Mouse (Mus musculus): ENCODE data around the gene Erf. TPM values are rescaled to one million over a fixed set of nuclear protein-coding genes. Genes with fewer than 3 reads are reported as not detected.

Gene Erf
- polyA plus RNA-seq, 1 experiment = 37.0 TPM

DNA sequence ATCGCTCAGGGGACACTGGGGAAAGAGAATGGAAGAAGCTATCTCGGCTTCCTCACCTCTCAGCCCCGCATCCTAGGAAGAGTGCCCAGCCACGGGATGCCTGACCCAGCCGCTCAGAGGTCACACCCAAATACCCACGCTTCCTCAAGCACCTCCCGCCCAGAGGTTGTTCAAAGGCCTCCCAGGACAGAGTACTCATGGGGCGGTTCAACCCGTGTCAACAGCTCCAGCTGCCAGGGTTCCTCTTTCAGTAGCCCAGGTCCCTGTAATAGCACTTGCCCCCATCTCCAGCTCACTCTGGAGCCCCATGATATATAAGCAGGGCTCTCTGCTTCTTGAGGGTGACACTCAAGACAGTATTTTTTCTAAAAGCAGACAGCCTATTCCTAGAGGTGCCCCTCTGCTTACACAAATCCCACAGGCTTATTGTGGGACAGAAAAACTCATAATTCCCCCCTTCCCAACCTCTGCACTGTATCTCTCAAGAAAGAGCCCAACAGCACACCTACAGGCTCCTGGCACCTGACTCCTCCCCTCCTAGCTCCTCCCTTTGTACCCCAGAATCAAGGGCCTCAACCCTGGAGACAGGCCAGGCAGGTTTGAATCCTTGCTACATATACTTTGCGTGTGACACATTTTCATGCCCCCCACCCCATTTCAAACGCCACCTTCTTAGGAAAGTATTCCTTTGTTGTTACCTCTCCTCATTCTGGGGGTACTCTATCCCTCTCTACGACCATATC is 32.7 kb downstream of the Erf start:
- no peaks in the 10 kb centered on the region for H3K27me3 ChIP-seq (replicated peaks; ENCODE audit: control insufficient read depth, insufficient read depth, low read length)
- 56% methylated on average over 12 of the region's 12 CpGs for WGBS
- no peak for TF ChIP-seq POLR2A (IDR thresholded peaks at IDR 0.05; ENCODE audit: low read depth, low read length)
- no peak for TF ChIP-seq CTCF (conservative IDR thresholded peaks at IDR 0.05; ENCODE audit: insufficient read depth, insufficient read length, low read depth, low read length)
- peaks cover 2% of the 10 kb centered on the region; the same call in 1 of the 2 replicates for H3K36me3 ChIP-seq (ENCODE audit: control insufficient read depth, insufficient read depth, low read length)
- H3K27ac ChIP-seq (ENCODE audit: insufficient read depth, low read depth, low read length) = no peak overlapping the region
- H3K4me1 ChIP-seq (ENCODE audit: control insufficient read depth, insufficient read depth, low read length) = peaks cover 13% of the 10 kb centered on the region
- no peak overlapping the region for H3K4me3 ChIP-seq (ENCODE audit: insufficient read depth, low read depth, low read length)
- DNase-seq = peak; percentile 73

DNA sequence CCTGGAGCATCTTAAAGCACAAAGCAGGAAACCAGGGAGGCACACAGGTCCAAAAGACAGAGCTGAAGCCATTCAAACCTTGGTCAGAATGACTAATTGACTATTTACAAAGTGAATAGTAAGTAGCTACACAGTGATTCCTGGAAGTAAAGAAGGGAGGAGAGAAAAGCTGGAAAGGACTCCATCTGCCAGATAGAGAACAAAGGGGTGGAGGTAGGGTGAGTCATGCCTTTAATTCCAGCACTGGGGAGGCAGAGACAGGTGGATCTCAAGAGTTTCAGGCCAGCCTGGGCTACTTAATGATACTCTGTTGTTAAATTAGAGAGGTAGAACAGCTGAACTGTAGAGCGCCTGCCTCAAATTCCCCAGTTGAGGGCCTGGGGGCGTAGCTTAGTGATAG is 36.4 kb downstream of the Erf start:
- WGBS = 97% methylated on average over 2 of the region's 2 CpGs
- peaks cover 5% of the 10 kb centered on the region for H3K36me3 ChIP-seq (ENCODE audit: control insufficient read depth, insufficient read depth, low read length)
- no peak overlapping the region for H3K27ac ChIP-seq (ENCODE audit: insufficient read depth, low read depth, low read length)
- H3K27me3 ChIP-seq (replicated peaks; ENCODE audit: control insufficient read depth, insufficient read depth, low read length) = no peaks in the 10 kb centered on the region
- H3K4me1 ChIP-seq (ENCODE audit: control insufficient read depth, insufficient read depth, low read length) = peaks cover 4% of the 10 kb centered on the region; the same call in 1 of the 2 replicates
- TF ChIP-seq CTCF (conservative IDR thresholded peaks at IDR 0.05; ENCODE audit: insufficient read depth, insufficient read length, low read depth, low read length) (no peak), POLR2A (IDR thresholded peaks at IDR 0.05; ENCODE audit: low read depth, low read length) (no peak)
- no peak overlapping the region for H3K4me3 ChIP-seq (ENCODE audit: insufficient read depth, low read depth, low read length)
- no peak for DNase-seq

DNA sequence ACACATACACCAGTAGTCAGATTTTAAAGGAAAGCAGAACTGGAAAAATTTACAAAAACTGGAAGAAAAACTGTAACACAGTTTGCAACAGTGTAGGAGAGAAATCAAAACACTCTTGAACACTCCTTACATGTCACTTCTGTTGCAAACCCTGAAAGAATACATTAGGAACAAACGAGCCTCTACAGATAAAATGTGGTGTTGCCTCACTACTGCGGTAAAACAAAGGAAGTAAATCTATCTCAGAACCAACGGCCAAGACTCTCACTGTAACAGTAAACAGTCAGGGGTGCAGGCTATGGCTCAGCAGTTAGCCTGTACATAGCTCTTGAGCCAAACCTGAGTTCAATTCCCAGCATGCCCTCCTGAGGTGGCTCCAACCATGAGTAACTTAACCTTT is 37.5 kb downstream of the Erf start:
- no peaks in the 10 kb centered on the region; the same call in 1 of the 2 replicates for H3K4me1 ChIP-seq (ENCODE audit: control insufficient read depth, insufficient read depth, low read length)
- no peak for TF ChIP-seq POLR2A (IDR thresholded peaks at IDR 0.05; ENCODE audit: low read depth, low read length)
- TF ChIP-seq CTCF (conservative IDR thresholded peaks at IDR 0.05; ENCODE audit: insufficient read depth, insufficient read length, low read depth, low read length) = no peak
- H3K36me3 ChIP-seq (ENCODE audit: control insufficient read depth, insufficient read depth, low read length) = peaks cover 5% of the 10 kb centered on the region
- no peak overlapping the region for H3K27ac ChIP-seq (ENCODE audit: insufficient read depth, low read depth, low read length)
- WGBS = 42% methylated on average over 3 of the region's 3 CpGs
- H3K4me3 ChIP-seq (ENCODE audit: insufficient read depth, low read depth, low read length) = no peak overlapping the region
- no peaks in the 10 kb centered on the region for H3K27me3 ChIP-seq (replicated peaks; ENCODE audit: control insufficient read depth, insufficient read depth, low read length)
- DNase-seq = no peak

DNA sequence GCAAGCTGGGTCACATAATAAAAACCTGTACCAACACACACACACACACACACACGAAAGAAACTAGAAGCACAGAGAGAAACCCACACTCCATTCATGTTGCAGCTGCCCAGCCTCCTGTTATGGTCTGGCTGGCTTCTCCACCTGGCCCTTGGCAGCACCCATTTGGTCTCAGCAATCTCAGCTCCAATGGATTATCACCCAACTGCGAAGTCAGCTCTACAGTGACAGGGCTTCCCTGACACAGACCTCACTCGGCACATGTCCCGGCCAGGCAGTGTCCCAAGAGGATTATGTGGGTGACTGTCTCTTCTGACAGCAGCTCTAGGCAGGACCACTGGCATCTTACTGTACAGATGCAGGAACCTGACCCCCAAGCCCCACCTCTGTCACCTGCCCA is 40.1 kb downstream of the Erf start:
- no peak overlapping the region for H3K27ac ChIP-seq (ENCODE audit: insufficient read depth, low read depth, low read length)

DNA sequence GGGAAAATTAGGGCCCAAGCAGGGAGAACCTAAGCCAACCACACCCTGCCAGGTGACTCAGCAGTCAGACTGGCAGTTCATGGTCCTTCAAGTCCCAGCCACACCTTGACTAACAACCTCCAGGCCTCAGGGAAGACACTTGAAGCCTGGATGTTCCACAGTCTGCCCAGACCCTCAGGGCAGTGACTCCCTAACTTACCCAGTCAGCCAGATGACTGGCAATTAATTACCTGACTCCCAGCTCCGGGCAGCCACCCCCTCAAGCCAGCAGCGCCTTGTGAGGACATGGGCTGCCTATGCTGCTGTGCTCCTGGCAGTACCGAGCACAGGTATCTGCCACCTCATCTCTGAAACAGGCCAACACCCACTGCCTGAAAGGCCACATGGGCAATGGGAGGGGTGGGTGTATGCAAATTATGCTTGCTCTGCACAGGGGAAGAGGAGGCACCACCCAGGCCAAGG is 41.4 kb downstream of the Erf start:
- TF ChIP-seq POLR2A (IDR thresholded peaks at IDR 0.05; ENCODE audit: low read depth, low read length) = no peak
- TF ChIP-seq CTCF (conservative IDR thresholded peaks at IDR 0.05; ENCODE audit: insufficient read depth, insufficient read length, low read depth, low read length) = no peak
- H3K4me3 ChIP-seq (ENCODE audit: insufficient read depth, low read depth, low read length) = no peak overlapping the region
- no peak overlapping the region for H3K27ac ChIP-seq (ENCODE audit: insufficient read depth, low read depth, low read length)
- H3K27me3 ChIP-seq (replicated peaks; ENCODE audit: control insufficient read depth, insufficient read depth, low read length) = no peaks in the 10 kb centered on the region
- no peak for DNase-seq
- 48% methylated on average over 3 of the region's 3 CpGs for WGBS
- H3K36me3 ChIP-seq (ENCODE audit: control insufficient read depth, insufficient read depth, low read length) = peaks cover 5% of the 10 kb centered on the region
- no peaks in the 10 kb centered on the region for H3K4me1 ChIP-seq (ENCODE audit: control insufficient read depth, insufficient read depth, low read length)

More for the DNA sequence above, 40.1 kb downstream of the Erf start:
- no peaks in the 10 kb centered on the region for H3K4me1 ChIP-seq (ENCODE audit: control insufficient read depth, insufficient read depth, low read length)
- no peaks in the 10 kb centered on the region for H3K27me3 ChIP-seq (replicated peaks; ENCODE audit: control insufficient read depth, insufficient read depth, low read length)
- peaks cover 5% of the 10 kb centered on the region for H3K36me3 ChIP-seq (ENCODE audit: control insufficient read depth, insufficient read depth, low read length)
- WGBS = 84% methylated on average over 4 of the region's 4 CpGs
- no peak overlapping the region for H3K4me3 ChIP-seq (ENCODE audit: insufficient read depth, low read depth, low read length)
- TF ChIP-seq POLR2A (IDR thresholded peaks at IDR 0.05; ENCODE audit: low read depth, low read length) = no peak
- TF ChIP-seq CTCF (conservative IDR thresholded peaks at IDR 0.05; ENCODE audit: insufficient read depth, insufficient read length, low read depth, low read length) = no peak
- DNase-seq = no peak

DNA sequence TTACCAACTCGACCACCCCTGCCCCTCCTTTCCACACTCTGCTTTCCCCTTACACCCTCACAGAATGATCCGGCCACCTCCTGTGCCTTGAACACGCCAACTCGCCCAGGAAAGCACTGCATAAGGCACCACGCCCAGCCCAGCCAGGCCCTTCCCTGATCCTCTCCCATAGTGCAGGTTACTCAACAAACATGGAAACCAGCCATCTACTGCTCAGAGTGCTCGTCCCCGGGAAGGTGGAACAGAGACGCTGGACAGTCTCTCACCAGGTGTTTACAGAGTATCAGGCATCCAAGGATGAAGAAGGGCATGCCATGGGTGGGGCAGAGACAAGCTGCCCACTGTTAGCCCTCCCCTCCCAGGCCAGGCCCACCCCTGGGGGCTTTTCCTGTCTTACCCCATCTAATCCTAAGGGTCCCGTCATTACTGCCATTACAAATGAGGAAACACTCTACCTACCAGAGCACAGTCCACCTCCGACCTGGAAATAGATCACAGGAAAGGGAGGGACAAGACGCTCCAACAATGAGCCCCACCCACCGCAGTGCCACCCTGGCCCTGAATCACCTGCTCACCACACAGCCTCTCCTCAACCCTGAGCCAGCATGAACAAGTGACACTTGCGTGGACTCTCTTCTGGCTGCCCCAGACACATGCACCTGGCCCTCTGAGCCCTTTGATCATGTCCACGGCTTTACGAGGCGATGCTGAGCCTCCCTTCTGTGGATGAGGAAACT is 44.3 kb downstream of the Erf start:
- Histone ChIP-seq H3K27me3 (replicated peaks; ENCODE audit: control insufficient read depth, insufficient read depth, low read length) (no peaks in the 10 kb centered on the region), H3K4me1 (ENCODE audit: control insufficient read depth, insufficient read depth, low read length) (no peaks in the 10 kb centered on the region), H3K4me3 (ENCODE audit: insufficient read depth, low read depth, low read length) (no peak overlapping the region), H3K36me3 (ENCODE audit: control insufficient read depth, insufficient read depth, low read length) (peaks cover 3% of the 10 kb centered on the region), H3K27ac (ENCODE audit: insufficient read depth, low read depth, low read length) (no peak overlapping the region)
- WGBS = 78% methylated on average over 16 of the region's 16 CpGs
- TF ChIP-seq POLR2A (IDR thresholded peaks at IDR 0.05; ENCODE audit: low read depth, low read length) = no peak
- TF ChIP-seq CTCF (conservative IDR thresholded peaks at IDR 0.05; ENCODE audit: insufficient read depth, insufficient read length, low read depth, low read length) = no peak
- DNase-seq = no peak

Measured in kidney, adult 2 months (tissue).